Mouse (Mus musculus) midbrain, embryonic 16.5 days (tissue): ENCODE measurements around the gene Nudt22. TPM values are rescaled to one million over a fixed set of nuclear protein-coding genes. Genes with fewer than 3 reads are reported as not detected.
"Not testable (repeated sequence)": the region's sequence is repeated elsewhere in the genome, so short reads cannot be mapped to it uniquely, and the experiment has no call there.

Experiments used
- ATAC-seq: fragments of 200-750 bp; cut with Nextera tagmentation; 2 replicates; pipeline ENCODE4 v1.8.0; 2017; ENCODE audit warnings: moderate TSS enrichment
- H3K27ac ChIP-seq: fragments of 300-500 bp; sonication (generic); 2 replicates; pipeline ENCODE4 v1.5.1; 2014; ENCODE audit warnings: mild to moderate bottlenecking, low read length, mixed read lengths
- H3K27me3 ChIP-seq: fragments of 300-500 bp; sonication (generic); 2 replicates; pipeline ENCODE4 v1.6.1; 2014; ENCODE audit warnings: low read depth, low read length, mixed read lengths; ENCODE audit not compliant: control insufficient read depth, insufficient read depth
- H3K36me3 ChIP-seq: fragments of 300-500 bp; sonication (generic); 2 replicates; pipeline ENCODE4 v1.6.1; 2014; ENCODE audit warnings: mild to moderate bottlenecking, low read length, moderate library complexity, mixed read lengths; ENCODE audit not compliant: control insufficient read depth, insufficient read depth
- H3K4me1 ChIP-seq: fragments of 300-500 bp; sonication (generic); 2 replicates; pipeline ENCODE4 v1.6.1; 2014; ENCODE audit warnings: mild to moderate bottlenecking, low read length, mixed read lengths; ENCODE audit not compliant: control insufficient read depth, insufficient read depth
- H3K4me2 ChIP-seq: fragments of 300-500 bp; sonication (generic); 2 replicates; pipeline ENCODE4 v1.6.1; 2014; ENCODE audit warnings: mild to moderate bottlenecking, low read length, mixed read lengths
- H3K4me3 ChIP-seq: fragments of 300-500 bp; sonication (generic); 2 replicates; pipeline ENCODE4 v1.5.1; 2014; ENCODE audit warnings: low read depth, mild to moderate bottlenecking, low read length, moderate library complexity, mixed read lengths
- H3K9ac ChIP-seq: fragments of 300-500 bp; sonication (generic); 2 replicates; pipeline ENCODE4 v1.6.1; 2014; ENCODE audit warnings: low read depth, low read length, mixed read lengths
- H3K9me3 ChIP-seq: fragments of 300-500 bp; sonication (generic); replicated peaks from 2 replicates; pipeline ENCODE4 v1.6.1; 2014; ENCODE audit warnings: mild to moderate bottlenecking, low read length, mixed read lengths; ENCODE audit not compliant: control insufficient read depth, poor library complexity, severe bottlenecking
- WGBS: fragments of 180-500 bp; shearing (Covaris S2); extraction: QIAGEN DNeasy Blood & Tissue Kit; methylation state at CpG from one replicate; pipeline ENCODE4 v1.1.7; 2014; 5-methylcytosine and 5-hydroxymethylcytosine counted together
- polyA plus RNA-seq: library from polyadenylated mRNA; unstranded; fragments of >200 nt; fragmentation: Nextera tagmentation; extraction: Ambion mirVana; gene quantifications from 2 replicates; pipeline ENCODE4 v1.2.1, GENCODE M21; 2015

Gene Nudt22
- polyA plus RNA-seq, 1 experiment from 2014 or later = 19.4 TPM

- peak within 1 kb of the TSS; percentile 44 for H3K4me3 ChIP-seq
- H3K9ac ChIP-seq = peak within 1 kb of the TSS; percentile 49
- peak within 1 kb of the TSS; percentile 40; the same call in 1 of the 2 replicates for H3K27ac ChIP-seq
- peak; percentile 93 for ATAC-seq
- no peaks in the 10 kb centered on the region for H3K36me3 ChIP-seq
- peak within 1 kb of the TSS; percentile 84 for H3K4me2 ChIP-seq
- peaks cover 41% of the 10 kb centered on the region for H3K4me1 ChIP-seq
- H3K9me3 ChIP-seq = no peaks in the 10 kb centered on the region
- no peaks in the 10 kb centered on the region for H3K27me3 ChIP-seq
- WGBS = 1% methylated on average over 37 of the region's 37 CpGs
Measured at GRCm38 (mm10) chr19:6992011-6992858, 3.7 kb downstream of the Nudt22 start, which contains the start of gene Dnajc4. Gene Dnajc4 (minus strand): TSS chr19:6992572.

DNA sequence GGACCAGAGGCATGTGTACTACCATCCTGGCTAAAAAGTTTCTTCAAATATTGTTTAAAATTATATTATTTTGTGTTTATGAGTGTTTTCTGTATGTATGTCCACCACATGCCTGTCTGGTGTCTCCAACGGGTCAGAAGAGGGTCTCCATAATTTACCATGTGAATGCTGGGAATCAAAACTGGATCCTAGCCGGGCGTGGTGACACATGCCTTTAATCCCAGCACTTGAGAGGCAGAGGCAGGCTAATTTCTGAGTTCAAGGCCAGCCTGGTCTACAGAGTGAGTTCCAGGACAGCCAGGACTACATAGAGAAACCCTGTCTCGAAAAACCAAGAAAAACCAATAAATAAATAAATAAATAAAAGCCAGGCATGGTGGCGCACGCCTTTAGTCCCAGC lies 4.8 kb downstream of the Nudt22 start:
- not testable (repeated sequence) for H3K27me3 ChIP-seq, H3K36me3 ChIP-seq, H3K4me3 ChIP-seq, H3K9me3 ChIP-seq, H3K27ac ChIP-seq, ATAC-seq, H3K4me2 ChIP-seq, H3K9ac ChIP-seq
- WGBS = 95% methylated on average over 6 of the region's 6 CpGs
- H3K4me1 ChIP-seq = peaks cover 38% of the 10 kb centered on the region

DNA sequence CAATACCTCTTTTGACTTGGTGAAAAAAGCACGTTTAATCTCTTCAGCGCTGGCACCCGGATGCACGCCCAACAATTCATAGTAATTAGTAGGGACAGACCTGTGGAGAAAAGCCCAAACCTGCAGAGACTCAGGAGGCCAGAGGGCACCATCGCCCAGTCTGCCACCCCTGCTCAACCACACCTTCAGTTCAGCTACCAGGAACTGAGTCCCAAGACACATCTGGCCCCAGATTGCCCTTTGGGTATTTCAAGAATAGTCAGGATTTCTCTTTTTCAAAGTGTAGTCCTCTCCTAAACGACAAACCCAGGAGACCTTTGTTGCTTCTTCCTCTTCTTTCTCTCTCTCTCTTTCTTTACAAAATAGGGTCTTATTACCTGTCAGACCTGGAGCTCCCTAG lies 5.2 kb downstream of the Nudt22 start:
- H3K4me1 ChIP-seq = peaks cover 38% of the 10 kb centered on the region
- ATAC-seq = no peak
- no peak overlapping the region for H3K4me2 ChIP-seq
- H3K9me3 ChIP-seq = no peaks in the 10 kb centered on the region
- H3K27ac ChIP-seq = no peak overlapping the region
- 89% methylated on average over 6 of the region's 6 CpGs for WGBS
- H3K4me3 ChIP-seq = no peak overlapping the region
- no peaks in the 10 kb centered on the region for H3K27me3 ChIP-seq
- H3K9ac ChIP-seq = no peak overlapping the region
- no peaks in the 10 kb centered on the region for H3K36me3 ChIP-seq

- H3K9me3 ChIP-seq = no peaks in the 10 kb centered on the region
Measured at GRCm38 (mm10) chr19:6989251-6989650, 6.7 kb downstream of the Nudt22 start.

DNA sequence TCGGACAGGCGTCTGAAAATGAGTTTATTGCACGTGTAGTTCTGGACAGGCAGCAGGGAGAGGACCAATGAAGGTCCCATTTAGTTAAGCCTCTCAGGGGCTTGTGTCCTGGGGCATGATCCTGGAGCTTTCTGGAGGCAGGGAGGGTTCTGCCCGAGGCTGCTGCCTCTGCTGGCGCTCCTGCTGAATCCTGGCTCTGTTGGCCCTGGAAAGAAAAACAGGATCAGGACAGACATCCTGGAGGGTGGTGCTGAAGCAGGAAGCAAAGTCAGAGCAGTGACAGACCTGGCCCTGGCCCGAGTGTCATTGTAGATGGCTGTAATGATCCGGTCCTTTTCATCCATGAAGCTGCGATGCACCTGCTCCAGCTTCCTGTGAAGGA lies 8.0 kb downstream of the Nudt22 start:
- H3K36me3 ChIP-seq = peaks cover 4% of the 10 kb centered on the region
- no peaks in the 10 kb centered on the region for H3K9me3 ChIP-seq
- H3K27ac ChIP-seq = peak overlapping the region; percentile 82
- no peak for ATAC-seq
- H3K4me1 ChIP-seq = peaks cover 20% of the 10 kb centered on the region; the same call in 1 of the 2 replicates
- H3K4me2 ChIP-seq = peak overlapping the region; percentile 93
- H3K27me3 ChIP-seq = no peaks in the 10 kb centered on the region
- H3K9ac ChIP-seq = peak overlapping the region; percentile 96
- 4% methylated on average over 8 of the region's 8 CpGs for WGBS
- peak overlapping the region; percentile 81 for H3K4me3 ChIP-seq

More at GRCm38 (mm10) chr19:6989251-6989650, 6.7 kb downstream of the Nudt22 start:
- Histone ChIP-seq H3K4me1 (peaks cover 24% of the 10 kb centered on the region; the same call in 1 of the 2 replicates), H3K27ac (no peak overlapping the region), H3K4me3 (no peak overlapping the region), H3K9ac (no peak overlapping the region), H3K27me3 (no peaks in the 10 kb centered on the region), H3K36me3 (peaks cover 4% of the 10 kb centered on the region), H3K4me2 (no peak overlapping the region)
- 85% methylated on average over 8 of the region's 8 CpGs for WGBS
- ATAC-seq = no peak

GRCm38 (mm10) chr19:6987061-6987903 lies 8.6 kb downstream of the Nudt22 start, which contains the start of gene Vegfb:
Gene Vegfb (minus strand): TSS chr19:6987651.
- Histone ChIP-seq H3K4me2 (peak within 1 kb of the TSS; percentile 93), H3K4me3 (peak within 1 kb of the TSS; percentile 81), H3K9me3 (no peaks in the 10 kb centered on the region), H3K36me3 (peaks cover 5% of the 10 kb centered on the region), H3K4me1 (peaks cover 18% of the 10 kb centered on the region; the same call in 1 of the 2 replicates), H3K27me3 (no peaks in the 10 kb centered on the region), H3K27ac (peak within 1 kb of the TSS; percentile 82), H3K9ac (peak within 1 kb of the TSS; percentile 96)
- ATAC-seq = peak; percentile 52
- WGBS = under 1% methylated on average over 61 of the region's 85 CpGs

- H3K27me3 ChIP-seq = no peaks in the 10 kb centered on the region
- H3K36me3 ChIP-seq = peaks cover 5% of the 10 kb centered on the region
- H3K4me2 ChIP-seq = peak overlapping the region; percentile 93
- peak overlapping the region; percentile 96; the same call in 1 of the 2 replicates for H3K9ac ChIP-seq
- peak; percentile 3; the same call in 1 of the 2 replicates for ATAC-seq
- peaks cover 15% of the 10 kb centered on the region for H3K4me1 ChIP-seq
- peak overlapping the region; percentile 81; the same call in 1 of the 2 replicates for H3K4me3 ChIP-seq
- H3K9me3 ChIP-seq = no peaks in the 10 kb centered on the region
- H3K27ac ChIP-seq = no peak overlapping the region
- 84% methylated on average over 10 of the region's 10 CpGs for WGBS
Measured at GRCm38 (mm10) chr19:6985951-6986708, 9.8 kb downstream of the Nudt22 start.

GRCm38 (mm10) chr19:6985300-6985699 lies 10.6 kb downstream of the Nudt22 start:
- WGBS = 88% methylated on average over 19 of the region's 19 CpGs
- H3K9me3 ChIP-seq = no peaks in the 10 kb centered on the region
- H3K27me3 ChIP-seq = no peaks in the 10 kb centered on the region
- H3K4me3 ChIP-seq = no peak overlapping the region
- no peak overlapping the region for H3K9ac ChIP-seq
- H3K27ac ChIP-seq = no peak overlapping the region
- H3K36me3 ChIP-seq = peaks cover 5% of the 10 kb centered on the region
- ATAC-seq = no peak
- peaks cover 19% of the 10 kb centered on the region for H3K4me1 ChIP-seq
- H3K4me2 ChIP-seq = no peak overlapping the region
